Mouse (Mus musculus): ENCODE data around the gene Atp2b4. TPM values are rescaled to one million over a fixed set of nuclear protein-coding genes. Genes with fewer than 3 reads are reported as not detected.
A peak's percentile ranks its signal among the peaks of the same experiment; 100 is the strongest.
"Not testable (repeated sequence)": the region's sequence is repeated elsewhere in the genome, so short reads cannot be mapped to it uniquely, and the experiment has no call there.

Atp2b4 gene
- polyA plus RNA-seq, 1 experiment from 2014 or later, result 0.43 TPM

- H3K36me3 ChIP-seq (ENCODE audit: inconsistent target), result no peaks in the 10 kb centered on the region
- H3K79me2 ChIP-seq (ENCODE audit: inconsistent target), result no peaks in the 10 kb centered on the region
- H3K4me3 ChIP-seq (ENCODE audit: inconsistent target), result no peak overlapping the region
- WGBS (ENCODE audit: missing documents), result 37% methylated on average over 3 of the region's 3 CpGs
- H3K27ac ChIP-seq, result no peak overlapping the region
These were observed 129.0 kb downstream of the Atp2b4 start for GRCm38 (mm10) chr1:133671801-133672200.

DNA sequence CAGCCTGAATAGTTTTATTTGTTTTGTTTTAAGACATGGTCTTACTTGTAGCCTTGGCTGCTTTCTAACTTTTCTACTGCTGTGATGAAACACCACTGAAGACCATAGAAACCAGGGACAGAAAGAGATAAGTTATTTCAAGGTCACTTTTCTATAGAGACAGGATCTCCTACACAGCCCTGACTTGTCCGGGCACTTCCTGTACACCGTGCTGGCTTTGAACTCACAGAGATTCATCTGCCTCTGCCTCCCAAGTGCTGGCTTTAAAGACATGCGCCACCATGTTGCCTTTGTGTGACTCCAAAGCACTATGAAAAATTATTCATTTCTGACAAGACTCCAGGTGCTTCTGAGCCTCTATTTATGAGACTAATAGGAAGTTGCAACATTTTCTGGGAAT is 129.6 kb downstream of the Atp2b4 start:
- H3K36me3 ChIP-seq (ENCODE audit: inconsistent target), result no peaks in the 10 kb centered on the region
- WGBS (ENCODE audit: missing documents), result 90% methylated on average over 3 of the region's 3 CpGs
- H3K27ac ChIP-seq, result no peak overlapping the region
- H3K4me3 ChIP-seq (ENCODE audit: inconsistent target), result no peak overlapping the region
- no peaks in the 10 kb centered on the region for H3K79me2 ChIP-seq (ENCODE audit: inconsistent target)

- H3K27ac ChIP-seq, result no peak overlapping the region
- H3K4me3 ChIP-seq (ENCODE audit: inconsistent target), result no peak overlapping the region
- no peaks in the 10 kb centered on the region for H3K36me3 ChIP-seq (ENCODE audit: inconsistent target)
- no peaks in the 10 kb centered on the region for H3K79me2 ChIP-seq (ENCODE audit: inconsistent target)
- WGBS (ENCODE audit: missing documents), result 39% methylated on average over 6 of the region's 6 CpGs
These were observed 130.1 kb downstream of the Atp2b4 start for GRCm38 (mm10) chr1:133670776-133671175.

- Histone ChIP-seq H3K4me3 (ENCODE audit: inconsistent target) (no peak overlapping the region), H3K79me2 (ENCODE audit: inconsistent target) (no peaks in the 10 kb centered on the region), H3K27ac (no peak overlapping the region), H3K36me3 (ENCODE audit: inconsistent target) (no peaks in the 10 kb centered on the region)
- 95% methylated on average over 12 of the region's 12 CpGs for WGBS (ENCODE audit: missing documents)
These were observed 130.7 kb downstream of the Atp2b4 start for GRCm38 (mm10) chr1:133670190-133670589.

GRCm38 (mm10) chr1:133668618-133669017 is 132.2 kb downstream of the Atp2b4 start:
- Histone ChIP-seq H3K36me3 (ENCODE audit: inconsistent target) (no peaks in the 10 kb centered on the region), H3K4me3 (ENCODE audit: inconsistent target) (no peak overlapping the region), H3K79me2 (ENCODE audit: inconsistent target) (no peaks in the 10 kb centered on the region), H3K27ac (no peak overlapping the region)
- WGBS (ENCODE audit: missing documents), result 97% methylated on average over 3 of the region's 3 CpGs

DNA sequence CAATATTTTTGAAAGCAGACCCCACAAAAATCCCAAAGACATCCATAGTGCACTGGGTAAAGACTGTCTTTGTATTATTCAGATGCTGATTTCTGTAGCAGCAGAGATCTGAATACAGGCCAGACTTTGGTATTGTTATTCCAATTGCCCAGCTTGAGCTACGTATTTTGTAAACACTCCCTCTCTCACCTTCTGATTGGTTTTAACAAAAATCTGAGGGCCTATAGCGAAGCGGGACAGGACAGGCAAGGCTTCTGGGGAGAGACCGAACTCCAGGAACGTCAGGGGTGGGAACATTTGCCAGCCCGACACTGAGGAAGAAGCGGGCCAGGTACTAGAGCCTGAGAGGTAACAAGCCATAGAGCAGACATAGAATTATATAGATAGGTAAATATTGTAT is 133.1 kb downstream of the Atp2b4 start:
- H3K79me2 ChIP-seq (ENCODE audit: inconsistent target), result no peaks in the 10 kb centered on the region
- no peaks in the 10 kb centered on the region for H3K36me3 ChIP-seq (ENCODE audit: inconsistent target)
- 94% methylated on average over 7 of the region's 7 CpGs for WGBS (ENCODE audit: missing documents)
- H3K4me3 ChIP-seq (ENCODE audit: inconsistent target), result no peak overlapping the region
- no peak overlapping the region for H3K27ac ChIP-seq

GRCm38 (mm10) chr1:133665713-133666112 is 135.1 kb downstream of the Atp2b4 start:
- H3K79me2 ChIP-seq (ENCODE audit: inconsistent target); H3K36me3 ChIP-seq (ENCODE audit: inconsistent target); H3K4me3 ChIP-seq (ENCODE audit: inconsistent target); H3K27ac ChIP-seq: not testable (repeated sequence)
- WGBS (ENCODE audit: missing documents), result 93% methylated on average over 4 of the region's 8 CpGs

DNA sequence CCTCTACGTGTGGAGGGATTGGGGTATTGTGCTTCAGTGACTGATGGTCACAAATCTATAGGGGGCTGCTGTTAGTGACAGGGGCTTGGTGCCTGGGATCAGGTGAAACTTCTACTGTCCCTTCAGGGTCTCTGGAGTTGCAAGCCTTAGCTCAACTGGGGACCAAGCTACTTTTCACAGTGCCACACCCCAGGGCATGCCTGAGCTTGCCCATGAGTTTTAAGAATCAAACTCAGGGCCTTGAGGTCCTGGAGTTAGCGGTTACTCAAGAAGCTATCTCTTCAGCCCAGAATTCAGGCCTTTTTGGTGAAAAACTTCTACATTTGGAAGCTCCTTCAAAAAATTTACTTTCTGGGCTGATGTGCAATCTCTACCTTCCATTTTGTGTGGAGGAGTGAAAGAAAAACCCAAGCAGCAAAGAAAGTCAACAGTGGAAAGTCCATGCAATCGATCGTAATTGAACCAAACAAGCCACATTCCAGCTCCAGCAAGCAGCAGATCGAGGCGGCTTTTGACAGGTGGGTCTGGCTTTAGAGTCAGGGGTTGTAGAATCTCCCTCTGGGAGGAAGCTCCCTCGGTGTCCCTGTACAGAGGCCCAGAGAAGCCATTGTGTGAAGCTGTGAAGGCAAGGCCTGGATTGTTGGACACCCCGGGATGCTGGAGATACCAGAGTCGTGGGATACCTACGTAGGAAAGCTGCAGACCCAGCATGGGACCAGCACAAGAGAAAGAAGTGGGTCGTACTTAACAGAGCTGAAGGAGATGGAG is 136.5 kb downstream of the Atp2b4 start:
- peaks cover 18% of the 10 kb centered on the region for H3K79me2 ChIP-seq (ENCODE audit: inconsistent target)
- no peak overlapping the region for H3K27ac ChIP-seq
- no peaks in the 10 kb centered on the region for H3K36me3 ChIP-seq (ENCODE audit: inconsistent target)
- no peak overlapping the region for H3K4me3 ChIP-seq (ENCODE audit: inconsistent target)
- 93% methylated on average over 11 of the region's 11 CpGs for WGBS (ENCODE audit: missing documents)

GRCm38 (mm10) chr1:133663427-133663826 is 137.4 kb downstream of the Atp2b4 start:
- 88% methylated on average over 4 of the region's 4 CpGs for WGBS (ENCODE audit: missing documents)
- Histone ChIP-seq H3K27ac (no peak overlapping the region), H3K36me3 (ENCODE audit: inconsistent target) (peaks cover 3% of the 10 kb centered on the region; the same call in 1 of the 2 replicates), H3K4me3 (ENCODE audit: inconsistent target) (no peak overlapping the region), H3K79me2 (ENCODE audit: inconsistent target) (peaks cover 27% of the 10 kb centered on the region)

- H3K79me2 ChIP-seq (ENCODE audit: inconsistent target), result peaks cover 32% of the 10 kb centered on the region
- H3K27ac ChIP-seq, result no peak overlapping the region
- peaks cover 3% of the 10 kb centered on the region; the same call in 1 of the 2 replicates for H3K36me3 ChIP-seq (ENCODE audit: inconsistent target)
- H3K4me3 ChIP-seq (ENCODE audit: inconsistent target), result no peak overlapping the region
- 98% methylated on average over 4 of the region's 7 CpGs for WGBS (ENCODE audit: missing documents)
These were observed 137.9 kb downstream of the Atp2b4 start for GRCm38 (mm10) chr1:133662941-133663340.

DNA sequence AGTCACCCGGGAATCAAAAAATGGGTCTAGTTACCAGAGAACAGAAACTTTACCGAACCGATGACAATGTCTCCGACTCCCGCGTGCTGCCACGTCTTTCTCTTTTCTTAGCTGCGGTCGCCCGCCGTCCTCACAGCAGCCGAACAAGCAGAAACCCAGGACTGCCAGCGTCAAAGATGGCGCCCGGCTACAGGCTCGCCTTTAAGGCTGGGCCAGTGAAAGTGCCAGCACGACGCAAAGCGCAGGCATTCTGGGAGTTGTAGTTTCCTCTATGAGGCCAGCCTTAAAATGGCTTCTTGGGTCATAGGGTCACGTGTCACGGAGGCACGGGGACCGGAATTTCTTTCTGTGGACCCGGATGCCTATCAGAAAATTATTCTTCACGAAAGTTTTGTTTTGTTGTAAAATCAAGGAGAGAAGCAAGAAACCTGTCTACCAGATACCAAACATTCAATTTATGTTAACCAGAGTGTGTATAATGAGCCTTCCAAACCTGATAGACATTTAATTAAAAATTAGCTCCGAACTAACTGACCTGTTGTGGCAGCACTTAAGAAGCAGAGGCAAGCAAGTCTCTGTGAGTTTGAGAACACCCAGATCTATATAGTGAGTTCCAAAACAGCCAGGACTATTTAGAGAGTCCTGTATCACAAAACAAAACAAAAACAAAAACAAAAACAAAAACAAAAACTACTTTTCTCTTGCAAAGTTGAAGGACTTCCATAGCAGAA is 139.5 kb downstream of the Atp2b4 start, which contains the start of gene Gm38394:
TSS of gene Gm38394 (minus strand) at position 116 of the 731 bp plus-strand sequence.
- Histone ChIP-seq H3K36me3 (ENCODE audit: inconsistent target) (peaks cover 11% of the 10 kb centered on the region; the same call in 1 of the 2 replicates), H3K27ac (peak within 1 kb of the TSS; percentile 71), H3K4me3 (ENCODE audit: inconsistent target) (peak within 1 kb of the TSS; percentile 82), H3K79me2 (ENCODE audit: inconsistent target) (peaks cover 48% of the 10 kb centered on the region)
- 3% methylated on average over 26 of the region's 26 CpGs for WGBS (ENCODE audit: missing documents)

- Histone ChIP-seq H3K27ac (peak within 1 kb of the TSS; percentile 71), H3K36me3 (ENCODE audit: inconsistent target) (peaks cover 11% of the 10 kb centered on the region; the same call in 1 of the 2 replicates), H3K4me3 (ENCODE audit: inconsistent target) (peak within 1 kb of the TSS; percentile 82), H3K79me2 (ENCODE audit: inconsistent target) (peaks cover 55% of the 10 kb centered on the region)
- 1% methylated on average over 38 of the region's 41 CpGs for WGBS (ENCODE audit: missing documents)
These were observed 140.2 kb downstream of the Atp2b4 start, which contains the start of gene Zbed6 for GRCm38 (mm10) chr1:133660466-133661202. Zbed6 (minus strand) TSS chr1:133660885.

- WGBS (ENCODE audit: missing documents), result 100% methylated on average over 3 of the region's 3 CpGs
- Histone ChIP-seq H3K36me3 (ENCODE audit: inconsistent target) (peaks cover 14% of the 10 kb centered on the region; the same call in 1 of the 2 replicates), H3K79me2 (ENCODE audit: inconsistent target) (peaks cover 73% of the 10 kb centered on the region), H3K27ac (no peak overlapping the region), H3K4me3 (ENCODE audit: inconsistent target) (no peak overlapping the region)
These were observed 142.0 kb downstream of the Atp2b4 start for GRCm38 (mm10) chr1:133658878-133659277.

- 94% methylated on average over 5 of the region's 5 CpGs for WGBS (ENCODE audit: missing documents)
- Histone ChIP-seq H3K27ac (no peak overlapping the region), H3K79me2 (ENCODE audit: inconsistent target) (peaks cover 93% of the 10 kb centered on the region), H3K4me3 (ENCODE audit: inconsistent target) (no peak overlapping the region), H3K36me3 (ENCODE audit: inconsistent target) (peaks cover 21% of the 10 kb centered on the region; the same call in 1 of the 2 replicates)
These were observed 144.0 kb downstream of the Atp2b4 start for GRCm38 (mm10) chr1:133656811-133657210.
